Mouse (Mus musculus) mouse embryonic stem cell (cell line): ENCODE measurements around the gene Hdac6.
"Not testable (repeated sequence)": the region's sequence is repeated elsewhere in the genome, so short reads cannot be mapped to it uniquely, and the experiment has no call there.

Experiments
- in situ Hi-C, 2 experiments: fragments of 300-500 bp; cut with MboI; formaldehyde crosslinking; loops; 1 replicate in 1 of 2; 3 replicates in 1 of 2; pipeline ENCODE4 v1.14.3; 2019 to 2020; ENCODE audit warnings: low sequenced_read_pairs in 2 of 2, low pct_unique_long_range_greater_than_20kb in 1 of 2, mixed read lengths in 1 of 2; ENCODE audit not compliant: unreplicated experiment in 1 of 2

Gene Hdac6

GRCm38 (mm10) chrX:7927116-7927515 is 20.6 kb downstream of the Hdac6 start:
- in situ Hi-C loops = loop anchor here in 1 of 2 experiments (10.0 kb wide), 1 partner anchor 178 kb away; no protein-coding TSS in a partner anchor

- in situ Hi-C loops = loop anchor here in 1 of 2 experiments (10.0 kb wide), 1 partner anchor 179 kb away; no protein-coding TSS in a partner anchor
These were observed 21.4 kb downstream of the Hdac6 start for GRCm38 (mm10) chrX:7926266-7926665.

DNA sequence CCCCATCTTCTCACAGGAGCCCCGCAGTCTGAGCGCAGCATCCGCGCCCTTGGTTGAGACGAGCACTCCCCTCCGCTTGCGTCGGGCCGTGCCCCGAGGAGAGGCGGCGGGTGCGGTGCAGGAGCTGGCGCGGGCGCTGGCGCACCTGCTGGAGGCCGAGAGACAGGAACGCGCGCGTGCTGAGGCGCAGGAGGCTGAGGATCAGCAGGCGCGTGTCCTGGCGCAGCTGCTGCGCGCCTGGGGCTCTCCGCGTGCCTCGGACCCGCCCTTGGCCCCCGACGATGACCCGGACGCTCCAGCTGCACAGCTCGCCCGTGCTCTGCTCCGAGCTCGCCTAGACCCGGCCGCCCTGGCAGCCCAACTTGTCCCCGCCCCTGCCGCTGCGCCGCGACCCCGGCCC is 25.7 kb downstream of the Hdac6 start:
- in situ Hi-C loops = loop anchor here in 1 of 2 experiments (10.0 kb wide), 1 partner anchor 183 kb away; no protein-coding TSS in a partner anchor

GRCm38 (mm10) chrX:7919601-7920383 is 27.9 kb downstream of the Hdac6 start, which contains the start of gene Pcsk1n:
Gene Pcsk1n, plus strand, starts transcription at chrX:7919822.
- in situ Hi-C loops = loop anchor here in 1 of 2 experiments (10.0 kb wide), 1 partner anchor 185 kb away; no protein-coding TSS in a partner anchor

DNA sequence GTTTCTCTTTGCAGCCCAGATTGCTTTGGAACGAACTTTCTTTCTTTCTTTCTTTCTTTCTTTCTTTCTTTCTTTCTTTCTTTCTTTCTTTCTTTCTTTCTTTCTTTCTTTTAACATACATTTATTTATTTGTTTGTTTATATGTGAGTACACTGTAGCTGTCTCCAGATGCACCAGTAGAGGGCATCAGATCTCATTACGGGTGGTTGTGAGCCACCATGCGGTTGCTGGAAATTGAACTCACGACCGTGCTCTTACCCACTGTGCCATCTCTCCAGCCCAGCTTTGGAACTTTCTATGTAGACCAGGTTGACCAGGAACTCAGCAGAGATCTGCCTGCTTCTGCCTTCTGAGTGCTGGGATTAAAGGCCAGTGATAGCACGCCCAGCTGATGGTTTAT is 29.7 kb downstream of the Hdac6 start:
- in situ Hi-C loops = not testable (repeated sequence)

DNA sequence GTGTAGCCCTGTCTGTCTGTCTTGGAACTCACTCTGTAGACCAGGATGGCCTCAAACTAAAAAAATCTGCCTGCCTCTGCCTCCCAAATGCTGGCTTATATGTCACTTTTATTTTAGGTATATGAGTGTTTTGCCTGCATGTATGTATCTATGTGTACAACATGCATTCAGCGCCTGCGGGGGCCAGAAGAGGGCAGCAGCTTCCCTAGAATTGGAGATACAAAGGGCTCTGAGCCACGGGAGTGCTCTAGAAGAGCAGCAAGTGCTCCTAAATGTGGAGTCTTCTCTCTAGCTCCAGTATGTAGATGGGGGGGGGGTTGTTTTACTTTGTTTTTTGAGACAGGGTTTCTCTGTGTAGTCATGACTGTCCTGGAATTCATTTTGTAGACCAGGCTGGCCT is 32.0 kb downstream of the Hdac6 start:
- in situ Hi-C loops = not testable (repeated sequence)

DNA sequence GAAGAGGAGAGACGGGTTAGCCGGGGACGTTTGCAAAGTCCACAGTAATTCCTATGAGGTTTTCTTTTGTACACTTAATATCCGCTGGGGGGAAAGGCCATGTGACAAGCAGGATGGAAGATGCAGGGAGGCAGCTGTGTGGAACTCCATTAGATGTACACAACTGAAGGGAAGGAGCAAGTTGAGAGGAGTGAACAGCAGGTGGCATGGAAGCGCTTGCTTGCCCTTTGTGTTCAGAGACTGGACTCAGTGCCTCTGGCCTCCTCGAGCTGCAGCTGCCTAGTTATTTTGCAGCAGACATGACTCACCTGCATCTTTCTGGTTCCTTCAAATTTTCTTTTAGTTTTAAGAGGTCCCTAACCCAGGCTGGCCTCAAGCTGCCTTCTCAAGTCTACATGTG is 37.2 kb downstream of the Hdac6 start:
- in situ Hi-C loops = loop anchor here (5.0 kb wide), 1 partner anchor 107 kb away; the partner anchor contains the start of gene Glod5 (in 2 of the 2)

DNA sequence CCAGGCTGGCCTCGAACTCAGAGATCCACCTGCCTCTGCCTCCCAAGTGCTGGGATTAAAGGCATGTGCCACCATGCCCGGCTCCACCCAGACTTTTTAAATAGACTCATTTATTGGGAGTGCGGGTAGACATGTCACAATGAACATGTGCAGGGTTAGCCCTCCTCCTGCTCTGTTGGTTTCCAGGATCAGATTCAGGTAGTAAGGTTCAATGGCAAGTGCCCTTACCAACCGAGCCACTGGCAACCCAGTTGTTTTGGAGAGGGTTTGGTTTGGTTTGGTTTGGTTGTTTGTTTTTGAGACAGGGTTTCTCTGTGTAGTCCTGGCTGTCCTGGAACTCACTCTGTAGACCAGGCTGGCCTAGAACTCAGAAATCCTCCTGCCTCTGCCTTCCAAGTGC is 38.4 kb downstream of the Hdac6 start, which contains the start of gene Gm10490:
TSS of gene Gm10490 (plus strand) at position 301 of the 400 bp plus-strand sequence.
- in situ Hi-C loops = not testable (repeated sequence)

DNA sequence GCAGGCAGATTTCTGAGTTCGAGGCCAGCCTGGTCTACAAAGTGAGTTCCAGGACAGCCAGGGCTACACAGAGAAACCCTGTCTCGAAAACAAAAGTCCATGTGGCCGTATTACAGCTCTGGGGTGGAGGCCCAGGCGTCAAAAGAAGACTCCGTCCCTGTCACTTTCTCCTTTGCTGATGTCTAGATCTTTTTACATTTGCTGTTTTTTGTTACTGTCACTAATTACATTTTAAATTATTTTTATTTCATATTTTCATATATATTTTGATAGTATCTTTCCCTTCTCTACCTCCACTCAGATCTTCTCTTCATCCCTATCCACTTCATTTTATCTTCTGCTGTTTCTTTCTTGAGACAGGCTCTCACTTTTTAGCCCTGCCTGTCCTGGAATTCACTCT is 40.0 kb downstream of the Hdac6 start, which contains the start of gene Gm10491:
TSS of gene Gm10491 (minus strand) at position 101 of the 400 bp plus-strand sequence.
- in situ Hi-C loops = no loop called here

GRCm38 (mm10) chrX:7904441-7904840 is 43.2 kb downstream of the Hdac6 start:
- in situ Hi-C loops = no loop called here

- in situ Hi-C loops = no loop called here
These were observed 48.5 kb downstream of the Hdac6 start, which contains the start of the genes Pqbp1 and Timm17b for GRCm38 (mm10) chrX:7898880-7899874. Gene Pqbp1, minus strand, starts transcription at chrX:7899269. Gene Timm17b, plus strand, starts transcription at chrX:7899357.

- in situ Hi-C loops = no loop called here
These were observed 49.5 kb downstream of the Hdac6 start for GRCm38 (mm10) chrX:7898211-7898610.

- in situ Hi-C loops = no loop called here
These were observed 63.7 kb downstream of the Hdac6 start, which contains the start of gene Slc35a2 for GRCm38 (mm10) chrX:7883841-7884567. Gene Slc35a2, plus strand, starts transcription at chrX:7884028.
